Mouse (Mus musculus) Patski (cell line): ENCODE measurements around the gene Slc27a4. TPM values are rescaled to one million over a fixed set of nuclear protein-coding genes. Genes with fewer than 3 reads are reported as not detected.

Experiments
- ATAC-seq: fragments of 100-300 bp; one replicate; pipeline ENCODE4 v1.8.0; 2021
- CTCF ChIA-PET: fragments of 350-600 bp; sonication (Branson Sonifier 250); formaldehyde crosslinking; loops from one replicate; lab custom pipeline; 2022; ENCODE audit warnings: inconsistent platforms; lab: Charles Lee
- POLR2A ChIA-PET: fragments of 350-600 bp; sonication (Branson Sonifier 250); formaldehyde crosslinking; loops from one replicate; lab custom pipeline; 2022; ENCODE audit warnings: antibody characterized with exemption, inconsistent platforms; lab: Charles Lee
- DNase-seq: peaks from one replicate; pipeline ENCODE4 v3.0.0-alpha.2; 2011; ENCODE audit warnings: low read depth, low spot score
- H3K27me3 ChIP-seq: fragments of 371-371 bp; one replicate; pipeline ENCODE4 v1.5.1; 2021
- CTCF ChIP-seq: fragments of 100-300 bp; IDR thresholded peaks from one replicate; pipeline ENCODE4 v1.5.1; 2021
- in situ Hi-C: fragments of 300-500 bp; cut with MboI; formaldehyde crosslinking; loops from 3 replicates; pipeline ENCODE4 v1.11.1; 2018; ENCODE audit warnings: low pct_unique_long_range_greater_than_20kb, mixed read lengths
- polyA plus RNA-seq: library from polyadenylated mRNA; unstranded; gene quantifications from one replicate; pipeline ENCODE4 v1.2.3, GENCODE M21; 2021

Gene Slc27a4
- polyA plus RNA-seq, 1 experiment from 2014 or later: 31.4 TPM

- no peak for ATAC-seq
- TF ChIP-seq CTCF: no peak
- DNase-seq: no peak
- CTCF ChIA-PET: interaction anchor here (1.3 kb wide), 1 partner anchor 18 kb away, joined by 3 read pairs; the partner anchor contains the start of gene Slc27a4
- in situ Hi-C loops: no loop called here
- no peaks in the 10 kb centered on the region for H3K27me3 ChIP-seq
- POLR2A ChIA-PET: interaction anchor here (0.7 kb wide), 1 partner anchor 16 kb away, joined by 3 read pairs; no protein-coding TSS in a partner anchor
Observed at GRCm38 (mm10) chr2:29784290-29784689, 18.1 kb upstream of the Slc27a4 start.

DNA sequence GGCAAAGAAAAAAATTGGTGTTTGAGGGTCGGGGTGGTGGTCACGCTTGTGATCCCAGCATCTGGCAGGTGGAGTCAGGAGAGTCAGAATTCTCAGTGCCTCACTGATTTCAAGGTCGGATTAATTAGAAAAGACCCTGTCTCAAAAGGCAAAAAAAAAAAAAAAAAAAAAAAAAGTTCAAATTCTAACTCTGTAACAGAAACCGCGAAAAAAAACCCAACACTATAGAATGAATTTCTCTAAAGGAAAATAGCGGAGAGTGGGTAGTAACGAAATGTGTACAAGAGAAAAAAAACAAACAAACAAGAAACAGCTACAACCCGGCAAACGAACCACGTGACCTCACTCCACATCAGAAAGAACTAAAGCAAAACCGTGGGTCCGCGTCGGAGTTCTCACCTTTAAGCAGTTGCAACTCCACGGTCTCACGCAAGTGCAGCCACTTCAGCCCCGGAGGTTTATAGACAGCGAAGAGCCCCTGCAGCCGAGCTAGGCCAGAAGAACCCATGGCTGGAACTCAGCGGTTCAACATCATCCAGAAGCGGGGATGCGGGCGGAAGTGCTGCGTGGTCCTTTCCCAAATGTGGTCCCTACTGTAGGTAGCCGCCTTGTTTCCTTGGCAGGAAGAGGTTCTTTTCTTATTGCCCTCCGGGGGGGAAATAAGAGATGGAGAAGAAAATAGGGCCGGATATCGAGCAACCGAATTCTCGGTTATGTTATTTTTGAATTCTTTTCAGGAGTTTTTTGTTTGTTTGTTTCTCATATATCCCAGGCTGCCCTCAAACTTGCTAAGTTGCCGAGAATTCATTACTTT lies 15.1 kb upstream of the Slc27a4 start, which contains the start of gene Coq4:
TSS of gene Coq4 (plus strand) at position 390 of the 814 bp plus-strand sequence.
- in situ Hi-C loops: no loop called here
- peak; percentile 80 for DNase-seq
- ATAC-seq: peak; percentile 49
- POLR2A ChIA-PET: no interaction called here
- H3K27me3 ChIP-seq: no peaks in the 10 kb centered on the region
- CTCF ChIA-PET: no interaction called here
- TF ChIP-seq CTCF: no peak

DNA sequence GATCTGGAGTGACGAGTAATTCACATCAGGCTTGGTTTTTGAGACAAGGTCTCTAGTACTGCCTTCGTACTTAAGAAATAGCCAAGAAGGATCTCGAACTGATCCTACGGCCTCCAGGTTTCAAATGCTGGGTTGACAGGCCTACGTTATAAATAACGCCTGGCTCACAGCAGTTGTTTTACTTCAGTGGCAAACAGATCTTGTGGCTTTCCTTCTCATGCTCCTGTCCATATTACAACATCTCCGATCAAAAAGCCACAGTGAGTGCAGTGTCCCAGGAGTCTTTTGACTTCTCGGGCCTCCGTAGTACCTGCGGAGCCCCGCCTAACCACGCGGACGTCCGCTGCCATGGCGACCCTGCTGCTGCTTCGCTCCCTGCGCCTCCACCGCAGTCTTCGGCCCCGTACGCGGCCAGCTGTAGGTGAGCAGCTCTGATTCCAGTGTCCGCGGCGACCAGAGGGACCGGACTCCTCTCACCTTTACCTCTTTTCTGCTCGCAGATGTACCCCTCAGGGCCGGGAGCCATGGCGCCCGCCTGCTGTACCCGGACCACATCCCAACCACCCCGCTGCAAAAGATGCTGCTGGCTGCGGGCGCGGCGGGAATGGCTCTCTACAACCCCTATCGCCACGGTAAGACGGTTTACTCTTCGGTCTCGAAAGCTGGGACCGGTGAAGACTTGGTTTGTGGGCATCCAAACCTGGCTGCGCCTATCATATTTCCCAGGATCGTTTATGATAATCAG lies 14.3 kb upstream of the Slc27a4 start, which contains the start of gene Trub2:
TSS of gene Trub2 (minus strand) at position 566 of the 745 bp plus-strand sequence.
- no peak for TF ChIP-seq CTCF
- in situ Hi-C loops: no loop called here
- H3K27me3 ChIP-seq: no peaks in the 10 kb centered on the region
- ATAC-seq (peak; percentile 77), DNase-seq (peak; percentile 64)
- CTCF ChIA-PET: interaction anchor here (1.0 kb wide), 1 partner anchor 8 kb away, joined by 3 read pairs; no protein-coding TSS in a partner anchor
- POLR2A ChIA-PET: interaction anchor here (1.0 kb wide), 1 partner anchor 14 kb away, joined by 3 read pairs; the partner anchor contains the start of gene Slc27a4

DNA sequence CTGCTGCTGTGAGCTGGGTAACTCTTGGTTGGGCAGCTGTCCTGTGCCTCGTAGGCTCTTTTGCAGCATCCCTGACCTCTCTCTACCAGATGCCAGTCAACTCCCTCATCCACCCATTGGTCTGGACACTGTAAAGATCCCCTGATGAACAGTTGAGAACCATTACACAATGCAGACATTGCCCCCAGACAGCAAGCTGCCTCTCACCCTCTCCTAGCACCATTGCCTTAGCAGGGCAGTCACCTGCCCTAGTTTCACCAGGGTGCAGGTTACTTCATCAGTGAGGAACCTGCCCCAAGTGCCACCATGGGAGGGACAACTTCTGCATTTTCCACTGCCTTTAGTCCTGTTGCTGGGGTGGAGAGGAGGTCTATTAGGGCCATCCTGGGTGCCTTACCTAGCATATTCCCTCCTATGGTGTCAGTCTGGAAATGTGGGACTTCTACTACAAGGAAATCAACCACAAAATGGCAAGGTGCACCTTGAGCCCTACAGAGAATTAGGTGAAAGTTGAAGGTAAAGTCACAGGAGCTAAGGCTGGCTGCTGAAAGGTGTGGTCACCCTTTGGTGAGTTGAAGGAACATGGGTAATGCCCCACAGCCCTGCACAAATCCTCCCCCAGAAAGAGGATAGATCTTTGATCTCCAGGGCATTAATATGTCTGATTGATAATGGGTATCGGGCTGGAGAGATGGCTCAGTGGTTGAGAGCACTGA lies 9.5 kb upstream of the Slc27a4 start:
- POLR2A ChIA-PET: interaction anchor here (1.1 to 1.7 kb wide), 2 partner anchors 12 to 15 kb away, joined by 3 to 5 read pairs; no protein-coding TSS in a partner anchor
- no peak for TF ChIP-seq CTCF
- H3K27me3 ChIP-seq: no peaks in the 10 kb centered on the region
- ATAC-seq: no peak
- CTCF ChIA-PET: no interaction called here
- in situ Hi-C loops: no loop called here
- no peak for DNase-seq

DNA sequence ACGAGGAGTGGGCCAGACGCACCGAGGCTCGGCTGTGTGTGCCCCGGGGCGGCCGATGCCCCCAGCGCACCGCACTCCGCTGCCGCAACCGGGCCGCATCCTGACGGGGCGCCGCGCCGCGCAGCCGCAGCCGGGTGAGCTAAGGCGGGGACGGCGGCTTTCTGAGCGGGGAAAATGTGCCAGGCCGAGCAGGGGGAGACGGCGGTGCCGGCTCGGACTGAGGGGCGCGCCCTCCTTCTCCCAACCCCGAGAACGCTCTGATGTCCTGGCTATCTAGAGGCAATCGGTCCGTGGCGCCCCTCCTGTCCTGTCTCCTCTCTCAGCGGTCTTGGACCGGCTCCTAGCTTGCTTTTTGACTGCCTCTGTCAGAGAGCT lies 380 bp downstream of the Slc27a4 start:
- POLR2A ChIA-PET: interaction anchor here (0.7 to 1.9 kb wide), 4 partner anchors 14 to 38 kb away, joined by 3 to 5 read pairs (median 4); partner anchors contain the start of gene Trub2

DNA sequence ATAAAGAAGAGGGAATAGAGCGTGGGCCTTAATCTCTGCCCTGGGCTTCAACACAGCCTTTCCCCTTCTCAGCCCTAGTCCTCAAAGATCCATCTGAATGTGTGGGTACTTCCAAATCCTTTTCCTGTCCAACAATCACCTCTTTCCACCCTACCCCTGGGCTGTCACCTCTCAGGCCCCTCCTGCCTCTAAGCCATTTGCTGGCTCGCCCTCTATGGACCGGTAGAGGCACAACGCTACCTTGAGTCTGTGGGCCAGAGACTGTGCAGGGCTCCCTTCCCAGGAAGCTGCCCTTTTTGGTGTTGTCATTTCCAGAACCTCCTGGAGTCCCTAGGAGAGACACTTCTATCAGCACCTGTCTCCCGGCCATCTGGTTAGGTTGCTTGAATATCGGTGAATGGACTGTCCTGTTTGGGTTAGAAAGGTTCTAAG lies 982 bp downstream of the Slc27a4 start:
- CTCF ChIA-PET: interaction anchor here (4.5 to 6.6 kb wide), 2 partner anchors 14 to 38 kb away, joined by 17 to 33 read pairs; no protein-coding TSS in a partner anchor
- ATAC-seq (no peak), DNase-seq (no peak)
- POLR2A ChIA-PET: interaction anchor here (1.4 to 1.9 kb wide), 3 partner anchors 15 to 32 kb away, joined by 3 to 5 read pairs (median 4); partner anchors contain the start of gene Trub2
- in situ Hi-C loops: no loop called here
- TF ChIP-seq CTCF: no peak
- H3K27me3 ChIP-seq: no peaks in the 10 kb centered on the region

More for the DNA sequence above, 380 bp downstream of the Slc27a4 start:
- CTCF ChIA-PET: interaction anchor here (1.2 to 6.6 kb wide), 3 partner anchors 14 to 38 kb away, joined by 3 to 33 read pairs (median 17); no protein-coding TSS in a partner anchor
- no peak for TF ChIP-seq CTCF
- in situ Hi-C loops: no loop called here
- ATAC-seq: peak; percentile 37
- H3K27me3 ChIP-seq: no peaks in the 10 kb centered on the region
- DNase-seq: no peak

- TF ChIP-seq CTCF: no peak
- in situ Hi-C loops: loop anchor here (5.0 kb wide), 2 partner anchors 49 to 96 kb away; no protein-coding TSS in a partner anchor
- no peak for DNase-seq
- POLR2A ChIA-PET: no interaction called here
- CTCF ChIA-PET: interaction anchor here (2.8 to 3.7 kb wide), 2 partner anchors 11 to 51 kb away, joined by 14 to 33 read pairs; partner anchors contain the start of gene Slc27a4
- no peak for ATAC-seq
- H3K27me3 ChIP-seq: no peaks in the 10 kb centered on the region
Observed at GRCm38 (mm10) chr2:29815678-29816371, 13.4 kb downstream of the Slc27a4 start.

DNA sequence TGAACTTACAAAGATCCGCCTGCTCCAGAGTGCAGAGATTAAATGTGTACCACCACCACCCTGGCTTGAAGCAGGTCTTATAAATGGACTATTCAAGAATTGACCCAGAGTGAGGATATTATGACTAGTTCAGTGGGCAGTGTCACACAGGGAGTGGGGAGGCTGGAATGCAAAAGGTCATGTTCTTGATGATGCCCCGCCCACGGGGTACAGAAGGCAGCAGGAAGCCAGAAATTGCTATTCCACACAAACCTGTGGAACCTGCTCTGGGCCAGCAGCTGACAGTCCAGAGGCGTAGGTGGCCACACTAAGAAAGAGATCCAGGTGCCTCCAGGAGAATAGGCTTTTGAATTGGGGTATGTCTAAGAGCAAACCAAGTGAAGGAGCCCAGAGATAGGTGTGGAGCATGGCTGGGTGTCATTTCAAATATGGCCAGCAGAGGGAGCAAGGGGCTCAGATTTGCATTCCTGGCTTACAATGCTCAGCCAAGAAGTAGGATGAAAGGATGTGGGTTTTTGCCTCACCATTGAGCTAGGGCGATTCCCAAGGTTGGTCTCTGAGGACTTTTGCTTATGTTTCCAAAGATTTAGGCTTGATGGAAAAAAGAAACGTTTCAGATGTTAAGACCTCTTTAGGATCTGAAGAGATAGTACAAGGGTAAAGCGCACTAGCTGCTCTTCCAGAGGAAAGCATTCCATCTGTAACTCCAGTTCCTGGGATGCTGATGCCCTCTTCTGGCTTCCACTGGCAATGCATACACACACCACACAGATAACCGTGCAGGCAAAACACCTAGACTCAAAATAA lies 15.2 kb downstream of the Slc27a4 start:
- in situ Hi-C loops: loop anchor here (5.0 kb wide), 2 partner anchors 50 to 95 kb away; no protein-coding TSS in a partner anchor
- DNase-seq (peak; percentile 63), ATAC-seq (peak; percentile 64)
- peak; percentile 88 for TF ChIP-seq CTCF
- ChIA-PET CTCF (interaction anchor here (0.7 to 3.7 kb wide), 13 partner anchors 8 to 103 kb away, joined by 3 to 33 read pairs (median 3); partner anchors contain the start of gene Slc27a4), POLR2A (interaction anchor here (0.6 to 1.4 kb wide), 3 partner anchors 43 to 92 kb away, joined by 3 to 5 read pairs (median 3); no protein-coding TSS in a partner anchor)
- H3K27me3 ChIP-seq: no peaks in the 10 kb centered on the region
